Mouse (Mus musculus): ENCODE data around the gene Slc35f3. TPM values are rescaled to one million over a fixed set of nuclear protein-coding genes. Genes with fewer than 3 reads are reported as not detected.

The Slc35f3 gene
- polyA plus RNA-seq, 1 experiment from 2014 or later, result not detected

GRCm38 (mm10) chr8:126275886-126276285 is 22.5 kb upstream of the Slc35f3 start:
- no peak overlapping the region for H3K27ac ChIP-seq
- no peak overlapping the region for H3K4me3 ChIP-seq (replicated peaks)
- no peak for ATAC-seq (ENCODE audit: low read depth)
- no peaks in the 10 kb centered on the region for H3K4me1 ChIP-seq (replicated peaks)
- no peaks in the 10 kb centered on the region for H3K36me3 ChIP-seq
- DNase-seq, result no peak
- H3K9ac ChIP-seq, result no peak overlapping the region
- H3K9me3 ChIP-seq (replicated peaks), result no peaks in the 10 kb centered on the region
- H3K4me2 ChIP-seq, result no peak overlapping the region
- WGBS (ENCODE audit: insufficient replicate concordance), result 45% methylated on average over 4 of the region's 4 CpGs
- H3K27me3 ChIP-seq, result no peaks in the 10 kb centered on the region

- ATAC-seq (ENCODE audit: low read depth) (no peak), DNase-seq (no peak)
- Histone ChIP-seq H3K9me3 (replicated peaks) (no peaks in the 10 kb centered on the region), H3K4me1 (replicated peaks) (no peaks in the 10 kb centered on the region), H3K9ac (no peak overlapping the region), H3K4me2 (no peak overlapping the region), H3K27ac (no peak overlapping the region), H3K4me3 (replicated peaks) (no peak overlapping the region), H3K27me3 (no peaks in the 10 kb centered on the region), H3K36me3 (no peaks in the 10 kb centered on the region)
- 61% methylated on average over 10 of the region's 10 CpGs for WGBS (ENCODE audit: insufficient replicate concordance)
Observed at GRCm38 (mm10) chr8:126291951-126292350, 6.4 kb upstream of the Slc35f3 start.

DNA sequence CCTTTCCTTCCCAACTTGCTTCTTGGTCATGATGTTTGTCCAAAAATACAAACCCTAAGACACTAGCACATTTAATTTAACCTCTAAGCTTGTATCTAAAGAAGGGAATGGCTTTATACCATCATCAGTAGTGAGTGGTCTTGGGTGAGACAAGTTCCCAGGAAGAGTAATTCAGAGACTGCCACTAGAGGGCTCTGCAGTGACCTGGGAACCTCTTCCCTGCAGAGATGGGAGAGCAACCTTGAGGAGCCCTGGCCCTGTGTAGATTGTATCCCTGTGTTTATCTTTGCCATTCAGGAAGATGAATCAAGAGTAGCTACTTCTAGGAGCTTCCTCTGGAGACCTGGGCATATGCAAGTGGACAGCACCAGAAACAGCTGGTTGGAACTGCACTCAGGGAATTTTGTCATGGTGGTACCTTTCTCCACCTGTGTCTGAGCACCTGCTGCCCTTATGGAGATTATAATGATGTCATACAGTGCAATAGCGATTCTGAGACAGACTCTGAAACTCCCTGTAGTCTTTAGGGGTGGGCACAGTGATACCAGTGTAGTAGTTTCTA is 993 bp upstream of the Slc35f3 start:
- Histone ChIP-seq H3K9me3 (replicated peaks) (no peaks in the 10 kb centered on the region), H3K36me3 (no peaks in the 10 kb centered on the region), H3K4me3 (replicated peaks) (no peak overlapping the region), H3K4me2 (no peak overlapping the region), H3K4me1 (replicated peaks) (no peaks in the 10 kb centered on the region), H3K27me3 (peaks cover 33% of the 10 kb centered on the region), H3K27ac (no peak overlapping the region), H3K9ac (no peak overlapping the region)
- no peak for ATAC-seq (ENCODE audit: low read depth)
- no peak for DNase-seq
- WGBS (ENCODE audit: insufficient replicate concordance), result 29% methylated on average over 1 of the region's 1 CpGs

- Histone ChIP-seq H3K9me3 (replicated peaks) (no peaks in the 10 kb centered on the region), H3K4me1 (replicated peaks) (no peaks in the 10 kb centered on the region), H3K36me3 (no peaks in the 10 kb centered on the region), H3K27me3 (peaks cover 33% of the 10 kb centered on the region), H3K9ac (no peak overlapping the region), H3K4me2 (no peak overlapping the region), H3K27ac (no peak overlapping the region), H3K4me3 (replicated peaks) (no peak overlapping the region)
- WGBS (ENCODE audit: insufficient replicate concordance), result 16% methylated on average over 7 of the region's 7 CpGs
- ATAC-seq (ENCODE audit: low read depth), result no peak
- no peak for DNase-seq
Observed at GRCm38 (mm10) chr8:126299333-126299732, 975 bp downstream of the Slc35f3 start.

- Histone ChIP-seq H3K27me3 (peaks cover 33% of the 10 kb centered on the region), H3K4me2 (no peak overlapping the region), H3K4me1 (replicated peaks) (no peaks in the 10 kb centered on the region), H3K9me3 (replicated peaks) (no peaks in the 10 kb centered on the region), H3K4me3 (replicated peaks) (no peak overlapping the region), H3K36me3 (no peaks in the 10 kb centered on the region), H3K9ac (no peak overlapping the region), H3K27ac (no peak overlapping the region)
- ATAC-seq (ENCODE audit: low read depth) (no peak), DNase-seq (no peak)
- WGBS (ENCODE audit: insufficient replicate concordance), result 59% methylated on average over 5 of the region's 5 CpGs
Observed at GRCm38 (mm10) chr8:126300350-126300749, 2.0 kb downstream of the Slc35f3 start.

- Histone ChIP-seq H3K36me3 (no peaks in the 10 kb centered on the region), H3K4me2 (no peak overlapping the region), H3K27ac (no peak overlapping the region), H3K27me3 (peaks cover 33% of the 10 kb centered on the region), H3K4me1 (replicated peaks) (no peaks in the 10 kb centered on the region), H3K9me3 (replicated peaks) (no peaks in the 10 kb centered on the region), H3K9ac (no peak overlapping the region), H3K4me3 (replicated peaks) (no peak overlapping the region)
- ATAC-seq (ENCODE audit: low read depth) (no peak), DNase-seq (no peak)
- WGBS (ENCODE audit: insufficient replicate concordance), result 71% methylated on average over 6 of the region's 6 CpGs
Observed at GRCm38 (mm10) chr8:126301580-126301979, 3.2 kb downstream of the Slc35f3 start.

DNA sequence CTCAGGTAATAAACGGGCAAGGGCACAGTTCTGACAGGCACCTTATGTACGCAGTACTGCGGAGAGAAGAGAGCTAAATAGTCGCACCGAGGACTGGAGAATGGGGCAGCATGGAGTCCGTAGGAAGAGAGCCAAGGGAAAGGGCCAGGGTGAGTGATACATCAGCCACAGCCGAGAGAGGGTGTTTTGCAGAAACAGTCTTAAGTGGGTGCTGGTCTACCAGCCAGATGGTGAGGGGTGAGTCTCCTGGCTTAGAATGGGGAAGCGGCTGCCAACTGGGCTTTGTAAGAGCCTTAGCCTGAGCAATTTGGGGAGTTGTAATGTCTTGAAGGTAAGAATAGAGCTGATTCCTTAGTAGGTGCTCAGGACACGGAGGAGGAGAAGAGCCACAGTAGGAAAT is 8.8 kb downstream of the Slc35f3 start:
- no peak overlapping the region for H3K4me3 ChIP-seq (replicated peaks)
- ATAC-seq (ENCODE audit: low read depth) (no peak), DNase-seq (no peak)
- H3K27ac ChIP-seq, result no peak overlapping the region
- H3K36me3 ChIP-seq, result no peaks in the 10 kb centered on the region
- H3K4me1 ChIP-seq (replicated peaks), result no peaks in the 10 kb centered on the region
- WGBS (ENCODE audit: insufficient replicate concordance), result 65% methylated on average over 9 of the region's 9 CpGs
- H3K9ac ChIP-seq, result no peak overlapping the region
- no peaks in the 10 kb centered on the region for H3K9me3 ChIP-seq (replicated peaks)
- H3K4me2 ChIP-seq, result no peak overlapping the region
- no peaks in the 10 kb centered on the region for H3K27me3 ChIP-seq

GRCm38 (mm10) chr8:126309015-126309414 is 10.7 kb downstream of the Slc35f3 start:
- no peak overlapping the region for H3K27ac ChIP-seq
- no peak overlapping the region for H3K9ac ChIP-seq
- H3K36me3 ChIP-seq, result no peaks in the 10 kb centered on the region
- ATAC-seq (ENCODE audit: low read depth), result no peak
- no peaks in the 10 kb centered on the region for H3K9me3 ChIP-seq (replicated peaks)
- WGBS (ENCODE audit: insufficient replicate concordance), result 40% methylated on average over 1 of the region's 1 CpGs
- no peak overlapping the region for H3K4me2 ChIP-seq
- no peak overlapping the region for H3K4me3 ChIP-seq (replicated peaks)
- H3K27me3 ChIP-seq, result no peaks in the 10 kb centered on the region
- no peak for DNase-seq
- no peaks in the 10 kb centered on the region for H3K4me1 ChIP-seq (replicated peaks)

DNA sequence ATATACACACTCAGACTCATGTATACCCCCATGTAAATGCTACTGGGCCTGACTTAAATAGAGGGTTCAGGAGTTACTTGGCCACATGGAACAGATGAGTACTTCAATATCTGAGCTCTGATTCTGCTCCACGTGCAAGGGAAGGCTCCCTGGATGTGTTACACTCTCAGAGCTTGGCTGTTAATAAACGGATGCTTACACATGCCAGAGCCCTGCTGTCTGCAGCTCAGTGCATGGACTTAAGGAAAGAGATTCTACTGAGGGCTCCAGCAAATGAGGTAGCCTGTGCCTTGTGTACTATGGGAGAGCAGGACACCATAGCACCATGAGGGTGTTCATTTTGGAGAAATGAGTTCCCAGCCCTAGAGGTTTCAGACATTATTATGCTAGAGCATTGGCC is 26.6 kb downstream of the Slc35f3 start:
- Histone ChIP-seq H3K27me3 (no peaks in the 10 kb centered on the region), H3K4me3 (replicated peaks) (no peak overlapping the region), H3K9me3 (replicated peaks) (no peaks in the 10 kb centered on the region), H3K4me1 (replicated peaks) (no peaks in the 10 kb centered on the region), H3K9ac (no peak overlapping the region), H3K36me3 (no peaks in the 10 kb centered on the region), H3K4me2 (no peak overlapping the region), H3K27ac (no peak overlapping the region)
- no peak for DNase-seq
- no peak for ATAC-seq (ENCODE audit: low read depth)
- 47% methylated on average over 2 of the region's 2 CpGs for WGBS (ENCODE audit: insufficient replicate concordance)

- ATAC-seq (ENCODE audit: low read depth), result no peak
Observed at GRCm38 (mm10) chr8:126326136-126326535, 27.8 kb downstream of the Slc35f3 start.

DNA sequence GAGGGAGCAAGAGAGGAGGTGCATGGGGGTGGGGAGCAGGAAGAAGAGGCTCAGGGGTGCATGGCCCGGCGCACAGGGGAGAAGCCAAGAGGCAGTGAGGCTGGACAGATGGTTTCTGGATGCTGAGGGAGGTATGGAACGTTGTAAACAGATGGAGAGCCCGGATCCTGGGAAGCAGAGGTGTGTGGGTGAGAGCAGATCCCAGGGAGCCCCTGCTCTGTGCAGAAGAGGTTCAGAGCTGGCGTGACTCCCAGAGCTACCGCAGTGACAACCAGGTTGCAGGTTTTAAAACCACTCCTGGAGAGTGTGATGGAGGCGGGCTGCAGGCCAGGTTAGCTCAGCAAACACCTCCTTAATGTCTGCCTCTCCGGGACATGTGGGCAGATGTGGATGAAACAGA is 28.4 kb downstream of the Slc35f3 start:
- 60% methylated on average over 8 of the region's 8 CpGs for WGBS (ENCODE audit: insufficient replicate concordance)
- Histone ChIP-seq H3K27ac (no peak overlapping the region), H3K9ac (no peak overlapping the region), H3K4me3 (replicated peaks) (no peak overlapping the region), H3K27me3 (no peaks in the 10 kb centered on the region), H3K4me2 (no peak overlapping the region), H3K9me3 (replicated peaks) (no peaks in the 10 kb centered on the region), H3K4me1 (replicated peaks) (no peaks in the 10 kb centered on the region), H3K36me3 (no peaks in the 10 kb centered on the region)
- DNase-seq, result no peak
- ATAC-seq (ENCODE audit: low read depth), result no peak

More at GRCm38 (mm10) chr8:126326136-126326535, 27.8 kb downstream of the Slc35f3 start:
- 19% methylated on average over 1 of the region's 1 CpGs for WGBS (ENCODE audit: insufficient replicate concordance)
- Histone ChIP-seq H3K4me3 (replicated peaks) (no peak overlapping the region), H3K9me3 (replicated peaks) (no peaks in the 10 kb centered on the region), H3K36me3 (no peaks in the 10 kb centered on the region), H3K4me2 (no peak overlapping the region), H3K9ac (no peak overlapping the region), H3K27ac (no peak overlapping the region), H3K27me3 (no peaks in the 10 kb centered on the region), H3K4me1 (replicated peaks) (no peaks in the 10 kb centered on the region)
- no peak for DNase-seq

- DNase-seq (no peak), ATAC-seq (ENCODE audit: low read depth) (no peak)
- Histone ChIP-seq H3K4me3 (replicated peaks) (no peak overlapping the region), H3K4me2 (no peak overlapping the region), H3K36me3 (no peaks in the 10 kb centered on the region), H3K27me3 (no peaks in the 10 kb centered on the region), H3K27ac (no peak overlapping the region), H3K9me3 (replicated peaks) (no peaks in the 10 kb centered on the region), H3K9ac (no peak overlapping the region), H3K4me1 (replicated peaks) (no peaks in the 10 kb centered on the region)
- 47% methylated on average over 5 of the region's 5 CpGs for whole genome bisulfite sequencing (ENCODE audit: insufficient replicate concordance)
Observed at GRCm38 (mm10) chr8:126327786-126328185, 29.4 kb downstream of the Slc35f3 start.
